Mouse (Mus musculus) embryonic facial prominence, embryonic 11.5 days (tissue): ENCODE measurements around the gene Clasp1. TPM values are rescaled to one million over a fixed set of nuclear protein-coding genes. Genes with fewer than 3 reads are reported as not detected.

Source experiments
- polyA plus RNA-seq: library from polyadenylated mRNA; unstranded; fragments of >200 nt; fragmentation: Nextera tagmentation; extraction: Ambion mirVana; gene quantifications from 2 replicates; pipeline ENCODE4 v1.2.1, GENCODE M21; 2014

Gene Clasp1
- polyA plus RNA-seq, 1 experiment from 2014 or later, result 57.7 TPM

Other genes starting within 250 kb of the Clasp1 start
- gene Gm29106, start 212.5 kb upstream of the Clasp1 start, polyA plus RNA-seq, result 0.31 and 0.59 TPM in 2 replicates
- gene Tsn, start 77.3 kb upstream of the Clasp1 start, polyA plus RNA-seq, result 403 and 411 TPM in 2 replicates
- 113 and 120 TPM in 2 replicates for gene Nifk, start 67.2 kb upstream of the Clasp1 start, polyA plus RNA-seq
- 0.11 and 0.20 TPM in 2 replicates for gene Tfcp2l1, start 238.9 kb downstream of the Clasp1 start, polyA plus RNA-seq